Mouse (Mus musculus) heart, adult 9 months (tissue): ENCODE measurements around the gene Chpf2.

Source experiments
- DNase-seq, 2 experiments: peaks; one replicate each; pipeline ENCODE4 v3.0.0; 2022; ENCODE audit warnings: low spot score in 2 of 2

Chpf2 gene

DNA sequence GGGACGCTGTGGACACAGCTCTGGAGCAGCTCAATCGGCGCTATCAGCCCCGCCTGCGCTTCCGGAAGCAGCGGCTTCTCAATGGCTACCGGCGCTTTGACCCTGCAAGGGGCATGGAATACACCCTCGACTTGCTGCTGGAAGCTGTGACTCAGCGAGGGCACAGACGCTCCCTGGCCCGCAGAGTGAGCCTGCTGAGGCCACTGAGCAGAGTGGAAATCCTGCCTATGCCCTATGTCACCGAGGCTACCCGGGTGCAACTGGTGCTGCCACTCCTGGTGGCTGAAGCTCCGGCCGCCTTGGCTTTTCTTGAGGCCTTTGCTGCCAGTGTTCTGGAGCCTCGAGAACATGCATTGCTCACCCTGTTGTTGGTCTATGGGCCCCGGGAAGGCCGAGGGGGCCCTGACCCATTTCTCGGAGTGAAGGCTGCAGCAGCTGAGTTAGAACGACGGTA is 4.8 kb downstream of the Chpf2 start:
- DNase-seq, result no peak

DNA sequence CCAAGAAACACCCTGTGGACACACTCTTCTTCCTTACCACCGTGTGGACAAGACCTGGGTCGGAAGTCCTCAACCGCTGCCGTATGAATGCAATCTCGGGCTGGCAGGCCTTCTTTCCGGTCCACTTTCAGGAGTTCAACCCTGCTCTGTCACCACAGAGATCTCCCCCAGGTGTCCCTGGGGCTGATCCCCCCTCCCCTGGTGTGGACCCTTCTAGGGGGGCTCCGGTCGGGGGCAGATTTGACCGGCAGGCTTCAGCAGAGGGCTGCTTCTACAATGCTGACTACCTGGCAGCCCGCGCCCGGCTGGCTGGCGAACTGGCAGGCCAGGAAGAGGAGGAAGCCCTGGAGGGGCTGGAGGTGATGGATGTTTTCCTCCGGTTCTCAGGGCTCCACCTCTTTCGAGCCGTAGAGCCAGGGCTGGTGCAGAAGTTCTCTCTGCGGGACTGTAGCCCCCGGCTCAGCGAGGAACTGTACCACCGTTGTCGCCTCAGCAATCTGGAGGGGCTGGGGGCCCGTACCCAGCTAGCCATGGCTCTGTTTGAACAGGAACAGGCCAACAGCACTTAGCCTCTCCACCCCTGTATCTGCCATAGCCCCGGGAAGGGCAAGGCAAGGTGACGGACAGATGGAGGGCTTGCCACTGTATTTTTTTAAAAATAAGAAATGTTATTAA is 5.4 kb downstream of the Chpf2 start:
- no peak for DNase-seq

GRCm38 (mm10) chr5:24592471-24593160 is 6.1 kb downstream of the Chpf2 start:
- DNase-seq, result no peak

DNA sequence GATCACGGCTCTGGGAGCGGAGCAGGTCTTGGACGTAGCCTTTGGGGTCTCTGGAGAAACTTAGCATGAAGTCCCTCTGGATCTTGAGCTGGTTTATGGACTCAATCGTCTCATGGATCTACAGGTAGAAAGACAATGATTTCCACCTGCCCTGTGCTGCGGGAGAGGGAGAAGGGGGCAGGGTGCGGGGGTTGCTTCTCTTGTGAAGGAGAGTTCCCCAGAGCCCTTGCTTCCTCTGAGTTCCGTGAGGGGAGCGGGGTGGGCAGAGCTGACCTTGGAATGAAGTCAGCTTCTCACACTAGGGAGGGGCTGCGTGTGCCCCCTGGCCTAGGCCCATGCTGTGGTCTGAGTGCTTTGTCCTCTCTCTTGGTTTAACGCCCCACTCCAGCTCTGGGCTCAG is 6.7 kb downstream of the Chpf2 start:
- no peak for DNase-seq

- DNase-seq, result no peak
These were observed 7.4 kb downstream of the Chpf2 start for GRCm38 (mm10) chr5:24593928-24594327.

- no peak for DNase-seq
These were observed 7.8 kb downstream of the Chpf2 start for GRCm38 (mm10) chr5:24594346-24594745.

DNA sequence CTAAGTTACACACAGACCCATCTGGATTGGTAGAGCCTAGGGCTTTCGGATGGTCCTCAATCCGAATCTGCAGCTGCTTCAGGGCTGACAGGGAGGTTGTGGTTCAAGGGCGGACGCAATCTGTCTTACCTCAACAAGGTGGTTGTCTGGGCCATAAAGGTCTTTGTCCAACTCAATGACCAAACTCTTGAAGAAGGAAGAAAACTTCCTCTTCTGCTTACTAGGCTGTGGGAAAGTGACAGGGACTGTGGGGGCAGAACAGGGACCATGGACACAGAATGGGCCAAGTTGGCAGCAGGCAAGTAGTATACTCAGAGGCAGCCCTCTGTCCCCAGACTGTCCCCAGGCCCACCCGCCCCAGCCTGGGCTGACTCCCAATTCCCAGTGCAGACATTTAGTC is 8.7 kb downstream of the Chpf2 start:
- DNase-seq, result no peak

- DNase-seq, result no peak
These were observed 9.3 kb downstream of the Chpf2 start for GRCm38 (mm10) chr5:24595786-24596380.

DNA sequence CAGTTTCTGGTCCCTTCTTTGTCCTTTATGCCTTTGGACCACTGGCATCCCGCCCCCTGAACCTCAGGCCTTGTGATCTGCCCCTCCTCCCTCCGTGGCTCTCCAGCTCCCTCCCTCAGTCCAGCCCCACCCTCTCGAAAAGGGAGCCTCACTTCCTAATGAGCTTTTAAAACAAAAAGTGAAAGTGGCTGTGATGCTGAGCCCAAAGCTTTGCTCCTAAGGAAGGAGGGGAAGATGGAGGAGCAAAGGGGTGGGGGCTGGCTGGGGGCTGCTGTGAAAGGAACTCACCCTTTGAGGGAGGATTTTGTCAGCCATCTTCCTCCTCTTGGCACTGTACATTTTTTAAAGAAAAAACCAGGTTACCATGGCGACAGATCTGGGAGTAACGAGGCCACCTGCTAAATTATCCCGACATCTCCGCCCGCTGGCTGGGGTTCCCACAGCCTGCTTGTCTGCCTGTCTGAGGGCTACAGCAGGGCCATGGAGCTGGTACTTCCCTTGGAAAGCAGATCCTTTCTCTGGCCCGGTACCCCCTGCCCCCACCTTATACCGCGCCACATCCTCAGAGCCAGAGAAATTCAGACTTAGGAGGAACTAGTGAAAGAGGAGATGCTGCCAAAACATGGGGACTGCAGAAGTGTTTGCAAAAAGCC is 10.1 kb downstream of the Chpf2 start:
- DNase-seq, result peak; percentile 57 to 71

- peak; percentile 63 to 82 for DNase-seq
These were observed 10.7 kb downstream of the Chpf2 start for GRCm38 (mm10) chr5:24597221-24597728.

DNA sequence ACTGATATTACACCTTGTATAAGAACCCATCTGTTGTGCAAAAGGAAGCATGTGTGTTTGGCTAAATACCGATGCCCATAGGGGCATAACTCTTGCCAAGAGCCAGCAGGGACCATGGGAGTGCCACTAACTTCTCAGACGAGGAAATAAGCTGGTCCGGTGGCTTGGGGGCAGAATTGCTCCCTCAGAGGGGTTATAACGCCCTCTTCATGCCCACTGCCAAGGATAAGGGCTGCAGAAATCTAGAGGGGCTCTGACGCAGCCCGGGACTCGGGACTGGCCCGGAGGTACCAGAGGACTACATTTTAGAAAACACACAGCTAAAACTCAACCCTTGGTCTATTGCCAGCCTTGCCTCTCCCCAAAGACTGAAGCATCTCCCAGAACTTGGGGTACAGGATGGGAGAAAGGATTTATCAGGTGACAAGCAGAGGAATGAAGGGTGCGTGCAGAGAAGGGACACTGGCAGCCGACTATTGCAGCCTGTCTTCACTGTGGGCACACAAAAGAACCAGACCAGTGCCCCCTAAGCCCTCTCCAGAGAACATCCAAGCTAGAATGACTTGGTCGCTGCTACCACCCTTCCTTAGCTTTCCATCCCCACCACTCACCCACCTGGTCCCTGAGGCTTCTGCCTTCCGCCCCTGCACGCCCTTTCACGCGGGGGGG is 11.5 kb downstream of the Chpf2 start:
- DNase-seq, result no peak

DNA sequence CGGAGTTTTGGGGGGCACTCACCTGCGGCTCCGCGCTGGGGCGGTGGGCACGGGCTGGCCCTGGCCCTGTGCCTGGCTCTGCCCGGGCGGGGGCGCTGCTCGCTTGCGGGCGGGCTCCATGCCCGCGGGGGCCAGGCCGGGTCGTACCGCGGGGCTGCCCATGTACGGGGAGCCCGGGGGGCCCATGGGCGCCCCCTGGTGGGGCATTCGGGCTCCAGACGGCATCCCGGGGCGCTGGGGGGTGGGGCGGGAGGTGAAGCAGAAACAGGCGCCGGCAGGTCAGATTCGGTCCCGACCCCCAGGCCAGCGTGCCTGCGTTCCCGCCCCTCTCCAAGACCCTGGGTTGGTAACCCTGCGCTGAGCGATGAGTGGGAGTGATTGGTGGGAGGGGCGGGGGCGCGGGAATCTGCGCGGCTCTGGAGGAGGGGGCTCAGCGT is 12.0 kb downstream of the Chpf2 start:
- DNase-seq, result peak; percentile 60 to 62

DNA sequence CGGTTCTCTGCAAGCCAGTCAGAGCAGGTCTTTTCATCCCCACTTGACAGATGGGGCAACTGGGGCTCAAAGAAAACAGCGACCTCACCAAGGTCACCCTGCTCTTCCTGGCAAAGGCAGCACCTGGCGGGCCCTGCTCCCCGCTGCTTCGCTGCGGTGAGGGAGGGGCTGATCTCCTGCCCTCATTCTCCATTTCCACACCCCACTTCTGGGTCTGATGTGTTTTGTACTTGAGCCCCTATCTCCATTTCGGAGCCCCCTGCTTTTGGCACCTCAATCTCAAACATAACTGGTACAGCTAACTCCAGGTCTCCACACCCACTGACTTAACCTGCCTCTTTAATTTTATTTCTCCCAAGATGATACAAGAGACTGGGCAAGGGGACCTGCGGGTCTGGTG is 12.6 kb downstream of the Chpf2 start:
- no peak for DNase-seq

GRCm38 (mm10) chr5:24600236-24600635 is 13.7 kb downstream of the Chpf2 start:
- DNase-seq, result no peak

DNA sequence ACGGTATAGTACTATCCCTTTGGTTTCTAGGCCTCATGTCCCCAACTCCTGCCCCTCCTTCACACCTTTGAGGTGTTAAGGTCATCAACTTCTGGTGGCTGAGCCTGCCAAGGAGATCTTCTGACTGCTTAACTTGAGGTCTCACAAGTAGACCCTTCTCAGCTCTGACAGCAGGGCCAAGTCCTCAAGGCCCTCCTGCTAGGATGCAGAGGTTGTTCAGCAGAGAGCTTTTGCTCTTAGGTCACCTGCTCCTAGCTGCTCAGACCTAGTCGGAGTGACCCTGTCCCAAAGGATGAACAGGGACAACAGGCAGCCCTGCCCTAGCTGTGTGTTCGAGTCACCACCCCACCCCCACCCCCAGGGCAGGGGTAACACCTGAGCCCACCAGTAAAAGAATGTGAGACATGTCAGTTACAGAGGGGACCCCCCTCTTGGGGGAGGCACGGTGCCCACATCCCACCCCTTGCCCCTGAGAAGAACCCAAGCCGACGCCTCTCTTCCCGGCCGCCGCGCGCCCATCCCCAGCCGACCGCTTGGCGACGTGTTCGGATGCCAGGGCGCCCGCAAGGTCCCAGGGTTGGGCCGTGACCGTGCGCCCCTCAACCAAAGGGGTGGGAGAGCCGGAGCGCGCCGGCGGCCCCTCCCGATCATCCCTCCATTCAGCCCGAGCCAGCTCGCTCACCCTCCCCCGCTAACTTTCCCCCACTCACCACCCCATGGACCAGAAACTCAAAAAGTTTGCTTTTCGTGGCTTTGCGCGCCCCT is 14.7 kb downstream of the Chpf2 start:
- peak in 1 of 2 experiments; percentile 28 for DNase-seq

- peak; percentile 80 to 82 for DNase-seq
These were observed 15.6 kb downstream of the Chpf2 start for GRCm38 (mm10) chr5:24601911-24602750.

GRCm38 (mm10) chr5:24602751-24603343 is 16.3 kb downstream of the Chpf2 start:
- peak; percentile 94 for DNase-seq

GRCm38 (mm10) chr5:24603431-24604010 is 17.0 kb downstream of the Chpf2 start:
- DNase-seq, result no peak

GRCm38 (mm10) chr5:24604080-24604655 is 17.6 kb downstream of the Chpf2 start:
- no peak for DNase-seq
